Mouse (Mus musculus): ENCODE data around the gene Rfc2. TPM values are rescaled to one million over a fixed set of nuclear protein-coding genes. Genes with fewer than 3 reads are reported as not detected.

Rfc2 gene
- polyA plus RNA-seq (2016; fragmentation: Nextera tagmentation; extraction: Ambion mirVana): 226 and 228 TPM in 2 replicates

GRCm38 (mm10) chr5:134581146-134581545, at the start of gene Rfc2:
Rfc2 (plus strand) TSS chr5:134581366.
- Histone ChIP-seq H3K27me3 (no peaks in the 10 kb centered on the region), H3K27ac (no peak within 1 kb of the TSS), H3K4me3 (no peak within 1 kb of the TSS), H3K36me3 (no peaks in the 10 kb centered on the region), H3K9ac (no peak within 1 kb of the TSS), H3K4me2 (replicated peaks) (no peak within 1 kb of the TSS), H3K9me3 (replicated peaks) (no peaks in the 10 kb centered on the region), H3K4me1 (peaks cover 10% of the 10 kb centered on the region)
- ATAC-seq (ENCODE audit: low FRiP score): no peak
- 87% methylated on average over 5 of the region's 5 CpGs for WGBS

GRCm38 (mm10) chr5:134531585-134531984, 49.6 kb upstream of the Rfc2 start:
- Histone ChIP-seq H3K9ac (no peak overlapping the region), H3K27me3 (no peaks in the 10 kb centered on the region), H3K9me3 (replicated peaks) (no peaks in the 10 kb centered on the region), H3K4me3 (no peak overlapping the region), H3K4me2 (replicated peaks) (no peak overlapping the region), H3K27ac (no peak overlapping the region), H3K36me3 (peaks cover 62% of the 10 kb centered on the region), H3K4me1 (peaks cover 14% of the 10 kb centered on the region)
- 90% methylated on average over 9 of the region's 9 CpGs for WGBS
- ATAC-seq (ENCODE audit: low FRiP score): no peak

- no peaks in the 10 kb centered on the region for H3K9me3 ChIP-seq (replicated peaks)
- H3K36me3 ChIP-seq: peaks cover 65% of the 10 kb centered on the region
- peaks cover 14% of the 10 kb centered on the region for H3K4me1 ChIP-seq
- no peak overlapping the region for H3K9ac ChIP-seq
- ATAC-seq (ENCODE audit: low FRiP score): no peak
- WGBS: 98% methylated on average over 6 of the region's 6 CpGs
- no peak overlapping the region for H3K27ac ChIP-seq
- H3K4me3 ChIP-seq: no peak overlapping the region
- no peak overlapping the region for H3K4me2 ChIP-seq (replicated peaks)
- H3K27me3 ChIP-seq: no peaks in the 10 kb centered on the region
These were observed 48.7 kb upstream of the Rfc2 start for GRCm38 (mm10) chr5:134532417-134532816.

GRCm38 (mm10) chr5:134536036-134536435, 45.1 kb upstream of the Rfc2 start:
- Histone ChIP-seq H3K9ac (no peak overlapping the region), H3K4me1 (peaks cover 16% of the 10 kb centered on the region), H3K27ac (no peak overlapping the region), H3K9me3 (replicated peaks) (no peaks in the 10 kb centered on the region), H3K4me3 (no peak overlapping the region), H3K4me2 (replicated peaks) (no peak overlapping the region), H3K36me3 (peaks cover 58% of the 10 kb centered on the region), H3K27me3 (no peaks in the 10 kb centered on the region)
- 99% methylated on average over 6 of the region's 6 CpGs for WGBS
- no peak for ATAC-seq (ENCODE audit: low FRiP score)

- 4% methylated on average over 3 of the region's 3 CpGs for WGBS
These were observed 41.3 kb upstream of the Rfc2 start for GRCm38 (mm10) chr5:134539891-134540290.

GRCm38 (mm10) chr5:134540881-134541280, 40.3 kb upstream of the Rfc2 start:
- no peak overlapping the region for H3K9ac ChIP-seq
- H3K36me3 ChIP-seq: peaks cover 15% of the 10 kb centered on the region
- no peak overlapping the region for H3K4me3 ChIP-seq
- no peak overlapping the region for H3K4me2 ChIP-seq (replicated peaks)
- H3K27me3 ChIP-seq: no peaks in the 10 kb centered on the region
- peaks cover 40% of the 10 kb centered on the region for H3K4me1 ChIP-seq
- H3K27ac ChIP-seq: no peak overlapping the region
- ATAC-seq (ENCODE audit: low FRiP score): no peak
- H3K9me3 ChIP-seq (replicated peaks): no peaks in the 10 kb centered on the region
- WGBS: 68% methylated on average over 6 of the region's 6 CpGs

More at GRCm38 (mm10) chr5:134539891-134540290, 41.3 kb upstream of the Rfc2 start:
- H3K27me3 ChIP-seq: no peaks in the 10 kb centered on the region
- H3K4me2 ChIP-seq (replicated peaks): no peak overlapping the region
- peak overlapping the region; percentile 70 for H3K27ac ChIP-seq
- ATAC-seq (ENCODE audit: low FRiP score): 0 out of 2 replicates have a peak, but pooled peaks have one; percentile 62
- H3K4me1 ChIP-seq: peaks cover 35% of the 10 kb centered on the region
- H3K4me3 ChIP-seq: no peak overlapping the region
- no peaks in the 10 kb centered on the region for H3K9me3 ChIP-seq (replicated peaks)
- 0 out of 2 replicates have a peak overlapping the region, but pooled peaks have one; percentile 2 for H3K9ac ChIP-seq
- H3K36me3 ChIP-seq: peaks cover 21% of the 10 kb centered on the region

- 33% methylated on average over 7 of the region's 7 CpGs for WGBS
- Histone ChIP-seq H3K4me1 (peaks cover 47% of the 10 kb centered on the region), H3K27me3 (no peaks in the 10 kb centered on the region), H3K9ac (no peak overlapping the region), H3K36me3 (peaks cover 15% of the 10 kb centered on the region), H3K9me3 (replicated peaks) (no peaks in the 10 kb centered on the region), H3K4me2 (replicated peaks) (no peak overlapping the region), H3K27ac (no peak overlapping the region), H3K4me3 (no peak overlapping the region)
- ATAC-seq (ENCODE audit: low FRiP score): no peak
These were observed 39.5 kb upstream of the Rfc2 start for GRCm38 (mm10) chr5:134541640-134542039.

GRCm38 (mm10) chr5:134544516-134545241, 36.5 kb upstream of the Rfc2 start:
- ATAC-seq (ENCODE audit: low FRiP score): no peak
- no peak overlapping the region for H3K4me3 ChIP-seq
- H3K9ac ChIP-seq: no peak overlapping the region
- 67% methylated on average over 19 of the region's 19 CpGs for WGBS
- H3K4me2 ChIP-seq (replicated peaks): no peak overlapping the region
- no peaks in the 10 kb centered on the region for H3K27me3 ChIP-seq
- H3K27ac ChIP-seq: no peak overlapping the region
- peaks cover 71% of the 10 kb centered on the region for H3K4me1 ChIP-seq
- no peaks in the 10 kb centered on the region for H3K9me3 ChIP-seq (replicated peaks)
- no peaks in the 10 kb centered on the region for H3K36me3 ChIP-seq

- Histone ChIP-seq H3K4me1 (peaks cover 71% of the 10 kb centered on the region), H3K36me3 (no peaks in the 10 kb centered on the region), H3K9ac (no peak overlapping the region), H3K4me2 (replicated peaks) (no peak overlapping the region), H3K4me3 (no peak overlapping the region), H3K27me3 (no peaks in the 10 kb centered on the region), H3K9me3 (replicated peaks) (no peaks in the 10 kb centered on the region), H3K27ac (no peak overlapping the region)
- no peak for ATAC-seq (ENCODE audit: low FRiP score)
- WGBS: 46% methylated on average over 3 of the region's 3 CpGs
These were observed 35.9 kb upstream of the Rfc2 start for GRCm38 (mm10) chr5:134545242-134545629.

- Histone ChIP-seq H3K9me3 (replicated peaks) (no peaks in the 10 kb centered on the region), H3K4me1 (peaks cover 65% of the 10 kb centered on the region), H3K4me3 (no peak overlapping the region), H3K9ac (no peak overlapping the region), H3K27ac (no peak overlapping the region), H3K4me2 (replicated peaks) (no peak overlapping the region), H3K27me3 (no peaks in the 10 kb centered on the region), H3K36me3 (no peaks in the 10 kb centered on the region)
- WGBS: 84% methylated on average over 7 of the region's 7 CpGs
- no peak for ATAC-seq (ENCODE audit: low FRiP score)
These were observed 34.4 kb upstream of the Rfc2 start for GRCm38 (mm10) chr5:134546790-134547189.

- Histone ChIP-seq H3K27ac (no peak overlapping the region), H3K27me3 (no peaks in the 10 kb centered on the region), H3K9me3 (replicated peaks) (no peaks in the 10 kb centered on the region), H3K9ac (no peak overlapping the region), H3K4me3 (no peak overlapping the region), H3K36me3 (no peaks in the 10 kb centered on the region), H3K4me1 (peaks cover 64% of the 10 kb centered on the region), H3K4me2 (replicated peaks) (peak overlapping the region; percentile 2; the same call in 1 of the 2 replicates)
- ATAC-seq (ENCODE audit: low FRiP score): no peak
- WGBS: 60% methylated on average over 5 of the region's 5 CpGs
These were observed 32.9 kb upstream of the Rfc2 start for GRCm38 (mm10) chr5:134548306-134548705.

GRCm38 (mm10) chr5:134549640-134550168, 31.5 kb upstream of the Rfc2 start:
- Histone ChIP-seq H3K4me3 (no peak overlapping the region), H3K9ac (no peak overlapping the region), H3K27ac (no peak overlapping the region), H3K36me3 (no peaks in the 10 kb centered on the region), H3K4me1 (peaks cover 58% of the 10 kb centered on the region), H3K9me3 (replicated peaks) (no peaks in the 10 kb centered on the region), H3K27me3 (no peaks in the 10 kb centered on the region), H3K4me2 (replicated peaks) (peak overlapping the region; percentile 92)
- ATAC-seq (ENCODE audit: low FRiP score): no peak
- 95% methylated on average over 3 of the region's 3 CpGs for WGBS

GRCm38 (mm10) chr5:134550836-134551232, 30.3 kb upstream of the Rfc2 start:
- Histone ChIP-seq H3K27ac (peak overlapping the region; percentile 98), H3K36me3 (no peaks in the 10 kb centered on the region), H3K9me3 (replicated peaks) (no peaks in the 10 kb centered on the region), H3K4me3 (peak overlapping the region; percentile 64), H3K27me3 (no peaks in the 10 kb centered on the region), H3K9ac (peak overlapping the region; percentile 94), H3K4me2 (replicated peaks) (peak overlapping the region; percentile 92), H3K4me1 (peaks cover 60% of the 10 kb centered on the region)
- ATAC-seq (ENCODE audit: low FRiP score): no peak
- 14% methylated on average over 6 of the region's 6 CpGs for WGBS
